Mouse (Mus musculus) yolk sac, embryonic 10.5 days (tissue): Measurements from ENCODE around the gene Gsap.
A peak's percentile ranks its signal among the peaks of the same experiment; 100 is the strongest.

Experiments used
- DNase-seq: peaks from one replicate; pipeline ENCODE4 v3.0.0-alpha.2; 2017; ENCODE audit warnings: low spot score

Gene Gsap

GRCm38 (mm10) chr5:21185764-21186685 lies at the start of gene Gsap:
Gene Gsap (plus strand): TSS chr5:21186255.
- peak; percentile 55 for DNase-seq

- DNase-seq, result no peak
Observed at GRCm38 (mm10) chr5:21136575-21136974, 49.5 kb upstream of the Gsap start.

GRCm38 (mm10) chr5:21139505-21139904 lies 46.5 kb upstream of the Gsap start:
- no peak for DNase-seq

GRCm38 (mm10) chr5:21141133-21141551 lies 44.9 kb upstream of the Gsap start:
- peak; percentile 12 for DNase-seq

GRCm38 (mm10) chr5:21141626-21142025 lies 44.4 kb upstream of the Gsap start:
- DNase-seq, result no peak

- DNase-seq, result no peak
Observed at GRCm38 (mm10) chr5:21143032-21143431, 43.0 kb upstream of the Gsap start.

- peak; percentile 53 for DNase-seq
Observed at GRCm38 (mm10) chr5:21144506-21145169, 41.4 kb upstream of the Gsap start.

- no peak for DNase-seq
Observed at GRCm38 (mm10) chr5:21148358-21148757, 37.7 kb upstream of the Gsap start.

- no peak for DNase-seq
Observed at GRCm38 (mm10) chr5:21153672-21154071, 32.4 kb upstream of the Gsap start.

- DNase-seq, result no peak
Observed at GRCm38 (mm10) chr5:21156770-21157169, 29.3 kb upstream of the Gsap start.

GRCm38 (mm10) chr5:21159536-21159935 lies 26.5 kb upstream of the Gsap start:
- DNase-seq, result no peak

GRCm38 (mm10) chr5:21160781-21161180 lies 25.3 kb upstream of the Gsap start:
- DNase-seq, result no peak

GRCm38 (mm10) chr5:21163421-21163820 lies 22.6 kb upstream of the Gsap start:
- DNase-seq, result no peak

- no peak for DNase-seq
Observed at GRCm38 (mm10) chr5:21168689-21169345, 17.2 kb upstream of the Gsap start.

GRCm38 (mm10) chr5:21169346-21169745 lies 16.7 kb upstream of the Gsap start:
- no peak for DNase-seq

GRCm38 (mm10) chr5:21169877-21170276 lies 16.2 kb upstream of the Gsap start:
- no peak for DNase-seq

GRCm38 (mm10) chr5:21170440-21170839 lies 15.6 kb upstream of the Gsap start:
- DNase-seq, result no peak

- DNase-seq, result no peak
Observed at GRCm38 (mm10) chr5:21170898-21171297, 15.2 kb upstream of the Gsap start.

GRCm38 (mm10) chr5:21171336-21171735 lies 14.7 kb upstream of the Gsap start:
- no peak for DNase-seq

GRCm38 (mm10) chr5:21172316-21172715 lies 13.7 kb upstream of the Gsap start:
- no peak for DNase-seq

GRCm38 (mm10) chr5:21175132-21176112 lies 10.6 kb upstream of the Gsap start:
- DNase-seq, result no peak
